Mouse (Mus musculus) C2C12 (cell line): ENCODE data around the gene Mylk2.

Experiments used
- CEBPB ChIP-seq: IDR thresholded peaks from one replicate; pipeline ENCODE4 v1.6.1; 2011; ENCODE audit warnings: low read depth, mild to moderate bottlenecking, control low read depth, moderate library complexity
- CTCF ChIP-seq: IDR thresholded peaks from one replicate; pipeline ENCODE4 v1.5.1; 2011; ENCODE audit not compliant: control insufficient read depth, insufficient read depth, insufficient read length
- FOSL1 ChIP-seq: IDR thresholded peaks from one replicate; pipeline ENCODE4 v1.8.0; 2011; ENCODE audit warnings: mild to moderate bottlenecking, low read length; ENCODE audit not compliant: poor library complexity, insufficient read depth, severe bottlenecking
- MAX ChIP-seq: IDR thresholded peaks from one replicate; pipeline ENCODE4 v1.6.1; 2011; ENCODE audit warnings: mild to moderate bottlenecking, control low read depth
- MYOD1 ChIP-seq: IDR thresholded peaks from one replicate; pipeline ENCODE4 v1.6.1; 2011; ENCODE audit warnings: low read depth; ENCODE audit not compliant: control insufficient read depth, insufficient read length
- MYOG ChIP-seq: IDR thresholded peaks from one replicate; pipeline ENCODE4 v1.6.1; 2011; ENCODE audit not compliant: control insufficient read depth, insufficient read length; ENCODE audit errors: extremely low read depth
- USF1 ChIP-seq: IDR thresholded peaks from one replicate; pipeline ENCODE4 v1.6.1; 2011; ENCODE audit warnings: low read depth, mild to moderate bottlenecking, control low read depth, moderate library complexity

DNA sequence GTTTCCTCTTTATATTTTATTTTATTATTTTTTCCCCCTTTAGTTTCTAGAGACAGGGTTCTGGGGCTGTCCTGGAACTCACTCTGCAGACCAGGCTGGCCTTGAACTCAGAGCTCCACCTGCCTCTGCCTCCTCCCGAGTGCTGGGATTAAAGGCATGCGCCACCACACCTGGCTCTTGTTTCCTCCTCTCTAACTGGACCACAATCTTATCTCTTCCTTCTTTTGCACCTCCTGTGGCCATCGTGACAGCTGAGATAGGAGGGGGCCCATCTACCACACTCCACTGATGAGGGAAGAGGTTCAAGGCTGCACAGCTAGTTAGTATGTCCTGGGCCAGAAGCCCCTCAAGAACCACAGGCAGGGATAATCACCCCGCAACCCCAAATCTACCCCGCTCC, 13.4 kb downstream of the Mylk2 start:
- TF ChIP-seq CTCF (no peak), CEBPB (no peak), MAX (no peak), USF1 (no peak), MYOD1 (no peak), MYOG (no peak), FOSL1 (no peak)
